Mouse (Mus musculus): ENCODE measurements at regions not wholly inside any gene's neighbourhood (a gene's known extent, or its start where the extent isn't known, plus 50 kb on each side); places are given as distances from the start of the nearest gene placed in this dataset.

- H3K4me1 ChIP-seq (ENCODE audit: control insufficient read depth, insufficient read depth, insufficient read length, low read length) = peaks cover 3% of the 10 kb centered on the region; the same call in 1 of the 2 replicates
- WGBS = 87% methylated on average over 6 of the region's 6 CpGs
- TF ChIP-seq CTCF (IDR thresholded peaks at IDR 0.05; ENCODE audit: extremely low read depth, insufficient read length, insufficient replicate concordance, low read depth, low read length) (no peak), POLR2A (IDR thresholded peaks at IDR 0.05; ENCODE audit: low read depth, low read length) (no peak)
- no peak overlapping the region for H3K4me3 ChIP-seq (ENCODE audit: low read depth, low read length)
- no peak overlapping the region for H3K27ac ChIP-seq (ENCODE audit: insufficient read depth, low read depth, low read length)
- no peaks in the 10 kb centered on the region for H3K36me3 ChIP-seq (ENCODE audit: control insufficient read depth, insufficient read depth, low read length)
- no peaks in the 10 kb centered on the region for H3K27me3 ChIP-seq (ENCODE audit: control insufficient read depth, insufficient read depth, low read length)
These were observed 294.1 kb downstream of the Epha4 start for GRCm38 (mm10) chr1:77220783-77221182.

- no peaks in the 10 kb centered on the region for H3K27me3 ChIP-seq (ENCODE audit: control insufficient read depth, insufficient read depth, low read length)
- H3K4me3 ChIP-seq (ENCODE audit: low read depth, low read length) = no peak overlapping the region
- TF ChIP-seq POLR2A (IDR thresholded peaks at IDR 0.05; ENCODE audit: low read depth, low read length) (no peak), CTCF (IDR thresholded peaks at IDR 0.05; ENCODE audit: extremely low read depth, insufficient read length, insufficient replicate concordance, low read depth, low read length) (no peak)
- 92% methylated on average over 2 of the region's 2 CpGs for WGBS
- H3K4me1 ChIP-seq (ENCODE audit: control insufficient read depth, insufficient read depth, insufficient read length, low read length) = peaks cover 3% of the 10 kb centered on the region; the same call in 1 of the 2 replicates
- H3K36me3 ChIP-seq (ENCODE audit: control insufficient read depth, insufficient read depth, low read length) = no peaks in the 10 kb centered on the region
- H3K27ac ChIP-seq (ENCODE audit: insufficient read depth, low read depth, low read length) = no peak overlapping the region
These were observed 293.0 kb downstream of the Epha4 start for GRCm38 (mm10) chr1:77221900-77222299.

- no peaks in the 10 kb centered on the region for H3K27me3 ChIP-seq (ENCODE audit: control insufficient read depth, insufficient read depth, low read length)
- no peak overlapping the region for H3K4me3 ChIP-seq (ENCODE audit: low read depth, low read length)
- no peak overlapping the region for H3K27ac ChIP-seq (ENCODE audit: insufficient read depth, low read depth, low read length)
- WGBS = 27% methylated on average over 4 of the region's 4 CpGs
- H3K36me3 ChIP-seq (ENCODE audit: control insufficient read depth, insufficient read depth, low read length) = no peaks in the 10 kb centered on the region
- TF ChIP-seq CTCF (IDR thresholded peaks at IDR 0.05; ENCODE audit: extremely low read depth, insufficient read length, insufficient replicate concordance, low read depth, low read length) = no peak
- no peak for TF ChIP-seq POLR2A (IDR thresholded peaks at IDR 0.05; ENCODE audit: low read depth, low read length)
- no peaks in the 10 kb centered on the region for H3K4me1 ChIP-seq (ENCODE audit: control insufficient read depth, insufficient read depth, insufficient read length, low read length)
These were observed 288.3 kb downstream of the Epha4 start for GRCm38 (mm10) chr1:77226546-77226945.

- Histone ChIP-seq H3K4me1 (ENCODE audit: control insufficient read depth, insufficient read depth, insufficient read length, low read length) (no peaks in the 10 kb centered on the region), H3K4me3 (ENCODE audit: low read depth, low read length) (no peak overlapping the region), H3K27ac (ENCODE audit: insufficient read depth, low read depth, low read length) (no peak overlapping the region), H3K36me3 (ENCODE audit: control insufficient read depth, insufficient read depth, low read length) (no peaks in the 10 kb centered on the region), H3K27me3 (ENCODE audit: control insufficient read depth, insufficient read depth, low read length) (no peaks in the 10 kb centered on the region)
- TF ChIP-seq POLR2A (IDR thresholded peaks at IDR 0.05; ENCODE audit: low read depth, low read length) (no peak), CTCF (IDR thresholded peaks at IDR 0.05; ENCODE audit: extremely low read depth, insufficient read length, insufficient replicate concordance, low read depth, low read length) (no peak)
- WGBS = 37% methylated on average over 12 of the region's 12 CpGs
These were observed 287.8 kb downstream of the Epha4 start for GRCm38 (mm10) chr1:77226991-77227515.

GRCm38 (mm10) chr1:77227800-77228199, 287.1 kb downstream of the Epha4 start:
- Histone ChIP-seq H3K27ac (ENCODE audit: insufficient read depth, low read depth, low read length) (no peak overlapping the region), H3K27me3 (ENCODE audit: control insufficient read depth, insufficient read depth, low read length) (no peaks in the 10 kb centered on the region), H3K4me3 (ENCODE audit: low read depth, low read length) (no peak overlapping the region), H3K4me1 (ENCODE audit: control insufficient read depth, insufficient read depth, insufficient read length, low read length) (no peaks in the 10 kb centered on the region), H3K36me3 (ENCODE audit: control insufficient read depth, insufficient read depth, low read length) (no peaks in the 10 kb centered on the region)
- no peak for TF ChIP-seq POLR2A (IDR thresholded peaks at IDR 0.05; ENCODE audit: low read depth, low read length)
- TF ChIP-seq CTCF (IDR thresholded peaks at IDR 0.05; ENCODE audit: extremely low read depth, insufficient read length, insufficient replicate concordance, low read depth, low read length) = no peak
- 78% methylated on average over 6 of the region's 6 CpGs for WGBS

GRCm38 (mm10) chr1:77229561-77229960, 285.3 kb downstream of the Epha4 start:
- Histone ChIP-seq H3K4me1 (ENCODE audit: control insufficient read depth, insufficient read depth, insufficient read length, low read length) (no peaks in the 10 kb centered on the region), H3K27ac (ENCODE audit: insufficient read depth, low read depth, low read length) (no peak overlapping the region), H3K27me3 (ENCODE audit: control insufficient read depth, insufficient read depth, low read length) (no peaks in the 10 kb centered on the region), H3K4me3 (ENCODE audit: low read depth, low read length) (no peak overlapping the region), H3K36me3 (ENCODE audit: control insufficient read depth, insufficient read depth, low read length) (no peaks in the 10 kb centered on the region)
- 85% methylated on average over 4 of the region's 4 CpGs for WGBS
- TF ChIP-seq CTCF (IDR thresholded peaks at IDR 0.05; ENCODE audit: extremely low read depth, insufficient read length, insufficient replicate concordance, low read depth, low read length) (no peak), POLR2A (IDR thresholded peaks at IDR 0.05; ENCODE audit: low read depth, low read length) (no peak)

- no peak overlapping the region for H3K27ac ChIP-seq (ENCODE audit: insufficient read depth, low read depth, low read length)
- H3K36me3 ChIP-seq (ENCODE audit: control insufficient read depth, insufficient read depth, low read length) = no peaks in the 10 kb centered on the region
- TF ChIP-seq POLR2A (IDR thresholded peaks at IDR 0.05; ENCODE audit: low read depth, low read length) = no peak
- TF ChIP-seq CTCF (IDR thresholded peaks at IDR 0.05; ENCODE audit: extremely low read depth, insufficient read length, insufficient replicate concordance, low read depth, low read length) = no peak
- H3K4me3 ChIP-seq (ENCODE audit: low read depth, low read length) = no peak overlapping the region
- 82% methylated on average over 4 of the region's 4 CpGs for WGBS
- H3K27me3 ChIP-seq (ENCODE audit: control insufficient read depth, insufficient read depth, low read length) = no peaks in the 10 kb centered on the region
- H3K4me1 ChIP-seq (ENCODE audit: control insufficient read depth, insufficient read depth, insufficient read length, low read length) = no peaks in the 10 kb centered on the region
These were observed 281.9 kb downstream of the Epha4 start for GRCm38 (mm10) chr1:77233010-77233409.
